Mouse (Mus musculus) urinary bladder, postnatal 14 days (tissue): ENCODE data around the gene Scml4.
A peak's percentile ranks its signal among the peaks of the same experiment; 100 is the strongest.

Source experiments
- DNase-seq: peaks from one replicate; pipeline ENCODE4 v3.0.0; 2021; ENCODE audit warnings: low spot score

The Scml4 gene

GRCm38 (mm10) chr10:42903054-42903453, 42.9 kb downstream of the Scml4 start:
- DNase-seq = no peak

- DNase-seq = no peak
These were observed 48.4 kb downstream of the Scml4 start for GRCm38 (mm10) chr10:42908562-42908961.

GRCm38 (mm10) chr10:42910567-42910966, 50.4 kb downstream of the Scml4 start:
- DNase-seq = no peak

DNA sequence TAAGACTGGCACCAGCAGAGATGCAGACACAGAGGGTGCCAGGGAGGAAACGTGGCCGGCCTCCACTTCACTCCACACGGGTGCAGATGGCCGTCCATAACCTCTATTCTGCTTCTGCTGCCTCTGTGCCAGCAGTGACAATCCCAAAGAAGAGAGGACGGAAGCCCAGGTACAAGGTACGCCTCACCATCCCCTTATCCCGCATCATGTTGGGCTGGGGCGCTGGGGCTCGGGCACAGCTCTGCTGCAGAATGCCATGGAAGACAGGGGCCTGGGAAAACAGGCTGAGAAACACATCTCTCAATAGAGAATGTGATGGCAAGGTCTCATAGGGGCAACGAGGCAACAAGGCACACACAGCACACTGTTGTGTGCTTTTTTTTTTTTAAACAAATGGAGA, 51.9 kb downstream of the Scml4 start:
- no peak for DNase-seq

DNA sequence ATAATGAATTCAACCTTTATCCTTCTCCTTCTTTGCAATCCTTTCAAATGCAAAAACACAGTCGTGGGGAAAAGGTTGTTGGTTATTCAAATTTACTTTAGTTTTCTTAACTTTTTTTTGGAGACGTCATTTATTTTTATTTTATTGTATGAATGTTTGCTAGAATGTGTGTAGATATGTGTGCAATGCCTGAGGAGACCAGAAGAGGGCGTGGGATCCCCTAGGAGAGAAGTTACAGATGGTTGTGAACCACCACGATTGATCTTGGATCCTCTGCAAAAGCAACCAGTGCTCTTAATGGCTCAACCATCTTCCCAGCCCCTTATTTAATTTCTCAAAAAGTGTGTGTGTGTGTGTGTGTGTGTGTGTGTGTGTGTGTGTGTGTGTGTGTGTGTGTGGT, 53.0 kb downstream of the Scml4 start:
- no peak for DNase-seq

DNA sequence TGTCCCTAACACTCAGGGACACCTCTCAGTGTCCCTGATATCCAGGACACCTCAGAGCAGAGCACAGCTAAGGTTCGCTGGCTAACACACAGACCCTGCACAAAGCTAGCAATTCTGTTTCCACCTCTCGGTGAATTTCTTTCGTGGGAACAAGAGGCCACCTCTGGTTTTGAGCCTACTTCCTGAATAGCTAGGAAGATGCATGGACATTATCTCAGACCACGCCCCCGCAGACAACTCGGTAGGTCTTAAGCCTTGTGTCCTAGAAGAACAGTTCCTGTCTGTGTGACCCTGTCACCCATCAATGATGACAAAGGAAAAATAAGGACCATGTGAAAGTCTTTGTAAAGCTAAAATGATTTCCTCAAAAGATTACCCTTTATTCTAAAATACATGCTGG, 54.0 kb downstream of the Scml4 start:
- no peak for DNase-seq

- DNase-seq = no peak
These were observed 57.2 kb downstream of the Scml4 start for GRCm38 (mm10) chr10:42917355-42917754.

GRCm38 (mm10) chr10:42919786-42920185, 59.6 kb downstream of the Scml4 start:
- no peak for DNase-seq

GRCm38 (mm10) chr10:42925103-42925866, 65.1 kb downstream of the Scml4 start:
- DNase-seq = no peak

- DNase-seq = no peak
These were observed 70.0 kb downstream of the Scml4 start for GRCm38 (mm10) chr10:42930121-42930650.

DNA sequence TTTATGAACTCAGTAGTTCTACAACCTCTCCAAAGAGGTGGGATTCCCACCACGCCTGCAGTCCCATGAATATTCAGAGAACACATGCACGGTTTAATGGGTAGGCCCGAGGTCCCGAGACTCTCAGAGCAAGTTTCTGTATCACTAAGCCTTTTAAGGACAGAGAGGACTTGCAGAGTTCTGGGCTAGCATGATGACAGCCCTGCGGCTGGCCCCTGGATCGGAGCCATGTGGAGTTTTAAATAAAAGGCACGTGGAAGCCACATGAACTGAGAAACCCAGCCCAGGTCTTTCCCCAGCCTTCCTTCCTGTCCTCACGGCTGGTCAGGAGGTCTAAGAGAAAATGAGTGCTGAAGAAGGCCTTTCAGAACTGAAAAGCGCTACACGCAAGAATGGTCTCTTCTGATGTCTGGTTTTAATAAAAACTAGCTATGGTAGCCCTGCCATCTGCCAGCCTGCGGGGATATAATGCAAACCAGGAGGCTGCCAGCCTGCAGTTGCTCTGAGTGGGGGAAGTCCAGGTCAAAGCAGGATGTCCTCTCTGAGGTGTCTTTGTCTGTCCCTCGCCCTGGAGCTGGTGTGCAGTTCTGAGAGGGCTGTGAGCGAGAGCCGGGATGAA, 72.8 kb downstream of the Scml4 start:
- DNase-seq = no peak

- peak; percentile 44 for DNase-seq
These were observed 74.5 kb downstream of the Scml4 start for GRCm38 (mm10) chr10:42934672-42935071.

- no peak for DNase-seq
These were observed 76.0 kb downstream of the Scml4 start for GRCm38 (mm10) chr10:42936205-42936604.

DNA sequence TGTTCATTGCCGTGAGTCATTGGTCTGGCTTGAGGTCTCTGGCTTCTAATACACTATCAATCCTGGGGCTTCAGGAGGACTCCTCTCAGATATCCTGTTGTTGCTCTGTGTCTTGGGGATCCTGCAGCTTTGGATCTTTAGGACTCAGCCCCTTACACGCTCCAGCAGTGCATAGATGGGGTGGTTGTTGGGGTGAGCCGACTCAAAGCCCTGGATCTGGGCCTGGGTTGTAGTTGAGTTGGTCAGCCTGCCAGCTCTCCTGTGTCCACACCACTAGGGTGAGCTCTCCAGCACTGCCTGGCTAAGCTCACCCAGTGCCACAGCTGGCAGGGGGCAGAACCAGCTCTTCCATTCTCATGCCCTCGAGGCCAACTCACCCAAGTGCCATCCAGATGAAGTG, 78.2 kb downstream of the Scml4 start:
- no peak for DNase-seq

DNA sequence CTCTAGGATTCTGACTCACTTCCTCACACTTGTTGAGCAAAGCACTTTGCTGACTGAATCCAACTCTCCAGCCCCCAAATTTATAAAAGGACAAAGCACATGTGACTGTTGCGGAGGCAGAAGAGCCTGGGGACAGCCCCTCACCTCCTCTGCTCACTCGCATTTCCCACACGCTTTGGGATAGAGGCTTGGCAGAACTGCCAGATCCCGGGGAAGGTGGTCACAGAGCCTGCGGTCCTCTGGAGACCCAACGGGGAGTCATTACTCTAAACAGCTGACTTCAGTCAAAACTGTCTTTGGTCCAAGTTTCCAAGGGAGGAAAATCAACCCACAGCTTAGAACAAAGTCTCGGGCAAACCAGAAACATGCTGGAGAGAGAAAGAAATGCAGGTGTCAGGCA, 79.5 kb downstream of the Scml4 start:
- no peak for DNase-seq

- DNase-seq = peak; percentile 19
These were observed 80.3 kb downstream of the Scml4 start for GRCm38 (mm10) chr10:42940193-42941050.

DNA sequence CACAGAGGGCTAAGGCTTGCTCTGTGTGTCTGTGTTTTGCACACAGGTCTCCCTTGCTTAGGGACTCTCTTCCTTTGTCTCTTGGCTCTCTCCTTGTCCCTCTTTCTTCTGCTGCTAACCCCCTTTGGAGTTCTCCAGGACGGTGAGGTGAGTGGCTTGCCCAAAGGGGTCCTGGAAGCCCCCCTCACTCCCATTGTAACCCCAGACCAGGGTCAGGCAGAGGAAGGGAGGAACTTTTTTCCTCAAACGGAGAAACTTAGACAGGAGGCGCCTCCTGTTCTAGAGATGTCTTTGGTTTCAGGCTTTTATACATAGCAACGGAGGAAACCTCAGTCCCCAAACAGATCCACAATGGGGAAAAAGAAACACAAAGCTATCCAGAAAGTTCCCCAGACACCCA, 81.1 kb downstream of the Scml4 start:
- DNase-seq = no peak

DNA sequence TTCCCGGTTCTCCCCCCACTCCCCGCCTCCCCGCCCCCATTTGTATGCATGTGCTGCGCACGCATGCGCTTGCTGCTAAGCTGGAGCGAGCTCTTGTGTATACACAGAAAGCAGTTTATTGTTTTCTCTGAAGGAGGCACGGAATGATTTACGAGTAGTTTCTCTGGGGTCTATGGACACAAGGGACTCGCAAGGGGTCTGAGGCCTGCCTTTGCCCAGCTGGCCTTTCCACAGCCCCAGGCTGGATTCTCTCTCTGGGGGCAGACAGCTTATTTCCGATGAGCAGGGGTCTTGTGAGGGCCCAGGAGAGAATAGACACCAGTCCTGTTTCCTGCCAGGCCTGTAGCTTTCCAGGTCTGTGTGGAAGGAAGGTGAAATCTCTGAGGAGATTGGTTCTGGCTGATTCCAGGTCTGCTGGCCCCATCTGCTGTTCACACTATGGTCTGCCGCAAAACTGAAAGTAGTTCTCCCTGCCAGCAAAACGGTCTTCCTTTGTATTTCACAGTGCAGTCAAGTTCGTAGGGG, 81.6 kb downstream of the Scml4 start:
- peak; percentile 69 for DNase-seq

DNA sequence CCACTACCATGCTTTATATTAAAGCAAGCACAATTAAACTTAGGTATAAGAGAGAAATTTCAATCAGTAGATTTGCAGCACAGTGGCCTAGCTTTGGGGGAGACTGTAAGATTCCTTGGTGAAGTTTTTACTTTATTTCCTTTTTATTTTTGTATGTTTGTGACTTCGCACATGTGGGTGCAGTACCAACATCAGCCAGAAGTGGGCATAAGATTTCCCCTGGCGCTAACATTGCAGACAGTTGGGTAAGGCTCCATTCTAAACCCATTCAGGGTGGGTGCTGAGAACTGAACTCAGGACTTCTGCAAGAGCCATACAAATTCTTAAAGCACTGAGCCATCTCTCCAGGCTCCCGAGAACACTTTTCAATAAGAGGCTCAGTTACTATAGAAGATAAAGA, 82.1 kb downstream of the Scml4 start:
- DNase-seq = no peak

GRCm38 (mm10) chr10:42945316-42945715, 85.1 kb downstream of the Scml4 start:
- DNase-seq = no peak

DNA sequence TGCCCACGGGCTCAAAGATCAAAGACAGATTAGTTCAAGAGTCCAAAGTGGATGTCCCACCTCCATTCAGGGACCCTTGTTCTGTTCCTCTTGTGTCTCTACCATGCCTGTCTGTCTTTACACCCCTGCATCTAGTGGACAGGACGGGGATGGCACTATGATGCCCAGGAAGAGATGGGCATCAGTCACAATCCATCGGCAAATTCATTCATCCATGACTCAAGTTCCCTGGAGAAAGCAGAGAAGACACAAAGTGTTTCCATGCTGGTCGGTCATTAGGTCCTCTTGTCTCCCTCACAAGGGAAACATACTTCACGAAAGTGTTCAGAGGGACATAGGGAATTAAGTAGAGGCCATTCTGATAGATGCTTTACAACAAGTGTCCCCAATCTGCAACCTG, 87.2 kb downstream of the Scml4 start:
- DNase-seq = no peak

DNA sequence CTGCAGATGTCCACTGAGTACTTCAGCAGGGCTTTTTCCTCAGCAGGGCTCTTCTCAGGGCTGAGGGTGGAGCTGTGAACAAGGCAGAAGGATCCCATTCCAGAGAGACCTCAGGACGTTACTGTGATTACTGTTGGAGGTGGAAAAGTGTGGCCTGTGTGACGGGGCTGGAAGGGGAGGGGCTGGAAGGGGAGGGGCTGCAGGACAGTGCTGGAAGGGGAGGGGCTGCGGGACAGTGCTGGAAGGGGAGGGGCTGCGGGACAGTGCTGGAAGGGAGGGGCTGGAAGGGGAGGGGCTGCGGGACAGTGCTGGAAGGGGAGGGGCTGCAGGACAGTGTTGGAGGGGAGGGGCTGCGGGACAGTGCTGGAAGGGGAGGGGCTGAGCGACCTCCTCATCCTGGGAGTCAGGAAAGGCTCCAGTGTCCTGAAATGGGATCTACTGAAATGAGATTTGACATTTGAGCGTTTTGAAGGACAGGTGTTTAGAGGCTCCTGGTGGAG, 90.1 kb downstream of the Scml4 start:
- DNase-seq = no peak
